Mouse (Mus musculus) layer of hippocampus, adult 9-10 months (tissue): ENCODE measurements at regions not wholly inside any gene's neighbourhood (a gene's known extent, or its start where the extent isn't known, plus 50 kb on each side); places are given as distances from the start of the nearest gene placed in this dataset.

Experiments used
- DNase-seq: peaks from one replicate; pipeline ENCODE4 v3.0.0; 2022; ENCODE audit warnings: low spot score

- no peak for DNase-seq
Measured at GRCm38 (mm10) chr1:34642304-34642893, 62.9 kb downstream of the Amer3 start.

- no peak for DNase-seq
Measured at GRCm38 (mm10) chr1:34653963-34654644, 74.6 kb downstream of the Amer3 start.

- no peak for DNase-seq
Measured at GRCm38 (mm10) chr1:34657481-34657880, 78.0 kb downstream of the Amer3 start.

GRCm38 (mm10) chr1:34663875-34664547 is 84.6 kb downstream of the Amer3 start:
- DNase-seq: no peak

GRCm38 (mm10) chr1:34664816-34665511 is 85.5 kb downstream of the Amer3 start:
- DNase-seq: no peak

- no peak for DNase-seq
Measured at GRCm38 (mm10) chr1:34665512-34665854, 86.0 kb downstream of the Amer3 start.

- DNase-seq: no peak
Measured at GRCm38 (mm10) chr1:34666226-34666662, 86.8 kb downstream of the Amer3 start.

GRCm38 (mm10) chr1:34677105-34677741 is 97.8 kb downstream of the Amer3 start:
- DNase-seq: no peak

- no peak for DNase-seq
Measured at GRCm38 (mm10) chr1:34677832-34678733, 98.6 kb downstream of the Amer3 start.

- no peak for DNase-seq
Measured at GRCm38 (mm10) chr1:34678734-34679068, 99.2 kb downstream of the Amer3 start.

- DNase-seq: no peak
Measured at GRCm38 (mm10) chr1:34686539-34686938, 107.1 kb downstream of the Amer3 start.

- DNase-seq: no peak
Measured at GRCm38 (mm10) chr1:34696533-34696932, 117.1 kb downstream of the Amer3 start.

GRCm38 (mm10) chr1:34700237-34701030 is 121.0 kb downstream of the Amer3 start:
- no peak for DNase-seq

- no peak for DNase-seq
Measured at GRCm38 (mm10) chr1:34701436-34701835, 122.0 kb downstream of the Amer3 start.

- peak; percentile 29 for DNase-seq
Measured at GRCm38 (mm10) chr1:34709089-34709488, 129.6 kb downstream of the Amer3 start.

GRCm38 (mm10) chr1:34722674-34723073 is 120.2 kb downstream of the Fam168b start:
- DNase-seq: no peak

- DNase-seq: no peak
Measured at GRCm38 (mm10) chr1:34732156-34732555, 110.7 kb downstream of the Fam168b start.

GRCm38 (mm10) chr1:34733026-34733913 is 109.6 kb downstream of the Fam168b start:
- no peak for DNase-seq

- peak; percentile 74 for DNase-seq
Measured at GRCm38 (mm10) chr1:34738386-34739067, 104.3 kb downstream of the Fam168b start.
